Mouse (Mus musculus) brain, embryonic 14.5 days (tissue): ENCODE measurements around the gene Mrpl2. TPM values are rescaled to one million over a fixed set of nuclear protein-coding genes. Genes with fewer than 3 reads are reported as not detected.

Experiments
- DNase-seq: peaks from one replicate; pipeline ENCODE4 v3.0.0-alpha.2; 2011; ENCODE audit warnings: low read depth
- CTCF ChIP-seq: fragments of 200-500 bp; IDR thresholded peaks from 2 replicates; pipeline ENCODE4 v1.5.1; 2012; ENCODE audit warnings: inconsistent platforms, mild to moderate bottlenecking, moderate library complexity, borderline replicate concordance; ENCODE audit not compliant: insufficient read depth, insufficient read length; ENCODE audit errors: extremely low read depth
- POLR2A ChIP-seq: fragments of 200-500 bp; IDR thresholded peaks from 2 replicates; pipeline ENCODE4 v1.6.1; 2012; ENCODE audit warnings: mild to moderate bottlenecking, inconsistent platforms, borderline replicate concordance; ENCODE audit not compliant: poor library complexity, insufficient read depth, insufficient read length, severe bottlenecking; ENCODE audit errors: extremely low read depth
- polyA plus RNA-seq: library from polyadenylated mRNA; depleted of rRNA; stranded (reverse); fragments of >200 nt; gene quantifications from 2 replicates; pipeline ENCODE4 v1.2.3, GENCODE M21; 2012

Gene Mrpl2
- polyA plus RNA-seq, 1 experiment: 47.2 TPM

DNA sequence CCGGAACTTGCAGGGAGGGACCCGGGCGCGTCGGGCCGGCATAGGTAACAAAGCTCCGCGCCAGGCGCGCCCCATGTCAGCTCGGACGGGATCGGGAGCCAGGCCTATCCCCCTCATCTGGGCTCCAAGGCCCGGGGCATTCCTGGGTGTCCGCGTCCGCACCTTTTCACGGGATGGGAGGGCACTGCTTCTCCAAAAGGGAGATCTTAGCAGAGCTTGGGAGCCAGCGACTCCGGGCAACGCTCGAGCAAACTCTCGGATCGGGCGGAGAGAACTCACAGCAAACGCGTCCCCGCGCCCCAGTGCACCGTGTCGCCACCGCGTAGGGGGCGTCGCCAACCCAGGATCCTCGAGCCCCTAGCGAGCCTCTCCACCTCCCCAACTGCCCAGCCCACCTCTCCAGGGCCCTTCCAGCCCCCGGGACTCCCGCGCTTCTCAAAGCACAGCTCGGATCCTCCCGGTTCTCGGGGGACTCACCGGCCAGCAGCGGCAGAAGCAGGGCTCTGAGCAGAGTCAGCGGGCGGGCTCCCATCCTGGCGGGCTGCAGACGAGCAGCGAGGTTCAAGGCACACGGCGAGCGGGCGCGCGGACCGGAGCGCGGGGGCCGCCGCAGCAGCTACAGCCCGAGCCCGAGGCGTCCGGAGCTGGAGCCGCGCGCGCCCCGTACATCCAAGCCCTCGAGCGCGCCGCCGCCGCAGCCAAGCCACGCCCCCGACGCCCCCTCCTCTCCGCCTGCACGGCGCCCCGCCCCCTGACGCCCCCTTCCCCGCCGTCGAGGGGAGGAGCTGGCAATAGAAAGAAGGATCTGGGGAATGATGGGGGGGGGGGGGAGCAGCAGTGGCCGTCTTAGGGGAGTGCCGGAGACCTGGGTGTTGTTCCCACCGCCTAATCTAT is 17.0 kb upstream of the Mrpl2 start, which contains the start of gene Ptk7:
Ptk7 (minus strand) TSS at position 714 of the 894 bp plus-strand sequence.
- DNase-seq: peak; percentile 97
- TF ChIP-seq CTCF (no peak), POLR2A (peak; percentile 95)

DNA sequence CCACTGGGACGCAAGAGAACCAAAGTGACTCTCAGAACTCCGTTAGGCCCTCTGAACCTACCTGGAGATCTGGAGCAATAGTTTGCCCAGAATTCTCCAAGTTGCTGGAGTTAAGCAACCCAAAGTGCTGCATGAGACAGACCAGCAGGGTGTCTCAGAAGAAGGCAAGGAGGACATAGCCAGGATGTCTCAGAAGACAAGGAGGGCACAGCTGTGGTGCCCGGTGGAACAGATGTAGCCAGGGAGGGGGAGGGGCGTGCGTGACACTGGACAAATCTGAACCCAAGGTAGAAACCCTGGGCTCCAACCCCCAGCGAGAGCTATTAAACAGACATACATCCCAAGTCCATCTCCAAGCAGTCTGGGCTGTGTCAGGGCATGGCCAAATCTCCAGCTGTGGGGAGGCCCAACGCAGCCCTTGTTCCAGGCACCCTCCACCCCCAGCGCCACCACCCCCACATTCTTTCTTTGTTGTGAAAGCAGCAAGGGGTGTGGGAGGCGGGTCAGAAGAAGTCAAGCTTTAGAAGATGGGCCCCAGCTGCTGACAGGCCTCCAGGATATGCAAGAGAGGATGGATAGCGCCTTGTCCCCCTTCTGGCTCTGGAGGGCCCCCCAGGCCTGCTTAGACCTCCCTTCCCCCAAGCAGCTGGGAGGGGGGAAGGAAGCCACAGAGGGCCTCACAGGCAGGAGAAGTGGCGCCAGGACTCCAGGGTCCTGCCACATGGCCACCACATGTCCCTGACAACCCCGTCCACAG is 16.2 kb upstream of the Mrpl2 start:
- peak; percentile 41 for DNase-seq

GRCm38 (mm10) chr17:46636831-46637523 is 9.1 kb upstream of the Mrpl2 start:
- peak; percentile 89 for DNase-seq
- TF ChIP-seq CTCF: peak; percentile 80
- no peak for TF ChIP-seq POLR2A

More for the DNA sequence above, 16.2 kb upstream of the Mrpl2 start:
- TF ChIP-seq POLR2A: no peak

- TF ChIP-seq CTCF: no peak
- no peak for DNase-seq
Observed at GRCm38 (mm10) chr17:46639929-46640328, 6.1 kb upstream of the Mrpl2 start.

- TF ChIP-seq POLR2A: no peak
- no peak for TF ChIP-seq CTCF
Observed at GRCm38 (mm10) chr17:46642060-46642459, 4.0 kb upstream of the Mrpl2 start.

GRCm38 (mm10) chr17:46644152-46644805 is 1.8 kb upstream of the Mrpl2 start:
- TF ChIP-seq POLR2A (no peak), CTCF (no peak)

More at GRCm38 (mm10) chr17:46642060-46642459, 4.0 kb upstream of the Mrpl2 start:
- no peak for DNase-seq

GRCm38 (mm10) chr17:46644916-46645475 is 1.0 kb upstream of the Mrpl2 start:
- TF ChIP-seq POLR2A (no peak), CTCF (no peak)
- DNase-seq: no peak

More at GRCm38 (mm10) chr17:46644152-46644805, 1.8 kb upstream of the Mrpl2 start:
- DNase-seq: no peak

GRCm38 (mm10) chr17:46646322-46646662 is 263 bp downstream of the Mrpl2 start:
- no peak for DNase-seq
- TF ChIP-seq CTCF (no peak), POLR2A (no peak)

GRCm38 (mm10) chr17:46647279-46647678 is 1.2 kb downstream of the Mrpl2 start:
- TF ChIP-seq POLR2A (no peak), CTCF (no peak)
- no peak for DNase-seq

GRCm38 (mm10) chr17:46648436-46648835 is 2.4 kb downstream of the Mrpl2 start:
- no peak for DNase-seq
- no peak for TF ChIP-seq CTCF
- no peak for TF ChIP-seq POLR2A

GRCm38 (mm10) chr17:46649811-46650210 is 3.8 kb downstream of the Mrpl2 start:
- peak; percentile 7 for DNase-seq
- TF ChIP-seq CTCF (no peak), POLR2A (no peak)
